Mouse (Mus musculus): ENCODE results near the gene Zfp712. TPM values are rescaled to one million over a fixed set of nuclear protein-coding genes. Genes with fewer than 3 reads are reported as not detected.

The Zfp712 gene
- total and polyA plus RNA-seq, 3 experiments, result 0.71 to 1.3 (median 1.2) TPM

GRCm38 (mm10) chr13:67108194-67108820 lies 47.3 kb upstream of the Zfp712 start, which contains the start of gene Gm28557 (continued):
- TF ChIP-seq MAX (IDR thresholded peaks at IDR 0.05; ENCODE audit: low read length) (peak; percentile 71; the same call in 1 of the 2 replicates), UBTF (IDR thresholded peaks at IDR 0.05; ENCODE audit: low read depth, low read length) (0 out of 2 replicates have a peak, but pooled peaks have one; percentile 32), TCF12 (IDR thresholded peaks at IDR 0.05; ENCODE audit: low read depth, low read length) (no peak; the same call in 1 of the 2 replicates), MXI1 (IDR thresholded peaks at IDR 0.05; ENCODE audit: low read depth, low read length) (peak; percentile 38; the same call in 1 of the 2 replicates), MEF2A (IDR thresholded peaks at IDR 0.05; ENCODE audit: borderline replicate concordance, low read depth, low read length) (peak; percentile 66; the same call in 1 of the 2 replicates), SMC3 (IDR thresholded peaks at IDR 0.05; ENCODE audit: low read depth, low read length) (peak; percentile 32; the same call in 1 of the 2 replicates), ELF1 (IDR thresholded peaks at IDR 0.05; ENCODE audit: low read depth, low read length) (peak; percentile 76), ZC3H11A (IDR thresholded peaks at IDR 0.05; ENCODE audit: low read depth, low read length) (no peak), CHD1 (IDR thresholded peaks at IDR 0.05; ENCODE audit: low read depth, low read length) (no peak), JUND (conservative IDR thresholded peaks at IDR 0.05; ENCODE audit: low read depth, low read length) (no peak; the same call in 1 of the 2 replicates), MYC (IDR thresholded peaks at IDR 0.05; ENCODE audit: low read depth, low read length) (peak; percentile 69), GABPA (IDR thresholded peaks at IDR 0.05; ENCODE audit: insufficient replicate concordance, low read depth, low read length) (peak; percentile 69; the same call in 1 of the 2 replicates), EP300 (IDR thresholded peaks at IDR 0.05; ENCODE audit: low read length) (no peak)

GRCm38 (mm10) chr13:67107681-67108080 lies 46.7 kb upstream of the Zfp712 start:
- no peak for DNase-seq (ENCODE audit: extremely low read depth)
- 0 out of 2 replicates have a peak, but pooled peaks cover 4% of the 10 kb centered on the region for H3K79me2 ChIP-seq (replicated peaks; ENCODE audit: control insufficient read depth, extremely low read depth, insufficient read depth, poor library complexity, severe bottlenecking)
- no peaks in the 10 kb centered on the region for H3K9me3 ChIP-seq (replicated peaks; ENCODE audit: low read length)
- H3K27ac ChIP-seq (ENCODE audit: insufficient read depth, low read depth), result no peak overlapping the region
- H3K9ac ChIP-seq (ENCODE audit: insufficient read depth, low read depth), result peak overlapping the region; percentile 73
- peak overlapping the region; percentile 82 for H3K4me2 ChIP-seq (ENCODE audit: insufficient read depth, low read depth, poor library complexity, severe bottlenecking)
- H3K4me1 ChIP-seq (ENCODE audit: control insufficient read depth in 1 of 2, insufficient read depth in 2 of 2), result peaks cover 5 to 22% of the 10 kb centered on the region in 2 experiments
- in situ Hi-C loops (cut with MboI; ENCODE audit: low pct_ligation_motif_present, low pct_unique_long_range_greater_than_20kb, low sequenced_read_pairs), result no loop called here
- no peaks in the 10 kb centered on the region for H3K27me3 ChIP-seq (replicated peaks)
- peaks cover 9 to 13% of the 10 kb centered on the region in 2 experiments for H3K36me3 ChIP-seq (replicated peaks in 1 of 2; ENCODE audit: control insufficient read depth in 1 of 2, insufficient read depth in 1 of 2, low read length in 1 of 2)
- dilution Hi-C loops (cut with MboI; ENCODE audit: extremely low pct_ligation_motif_present, extremely low pct_unique_long_range_greater_than_20kb, low sequenced_read_pairs), result no loop called here
- TF ChIP-seq MAX (IDR thresholded peaks at IDR 0.05; ENCODE audit: low read length) (no peak), MEF2A (IDR thresholded peaks at IDR 0.05; ENCODE audit: borderline replicate concordance, low read depth, low read length) (no peak), CTCF (conservative IDR thresholded peaks at IDR 0.05 in 1 of 2, IDR thresholded peaks at IDR 0.05 in 1 of 2; ENCODE audit: low read depth in 2 of 2, low read length in 2 of 2) (no peak), RAD21 (IDR thresholded peaks at IDR 0.05; ENCODE audit: low read depth, low read length) (no peak), PAX5 (IDR thresholded peaks at IDR 0.05; ENCODE audit: low read length) (no peak), HCFC1 (IDR thresholded peaks at IDR 0.05; ENCODE audit: low read depth, low read length) (no peak), EP300 (IDR thresholded peaks at IDR 0.05; ENCODE audit: low read length) (no peak), ELF1 (IDR thresholded peaks at IDR 0.05; ENCODE audit: low read depth, low read length) (no peak)
- H3K4me3 ChIP-seq (replicated peaks in 1 of 3; ENCODE audit: low read depth in 2 of 3, low read length in 2 of 3, poor library complexity in 1 of 3), result peak overlapping the region; percentile 66 to 91 (median 77)

Data from CH12.LX (cell line).